Mouse (Mus musculus): ENCODE measurements around the gene Wee2.

Gene Wee2

DNA sequence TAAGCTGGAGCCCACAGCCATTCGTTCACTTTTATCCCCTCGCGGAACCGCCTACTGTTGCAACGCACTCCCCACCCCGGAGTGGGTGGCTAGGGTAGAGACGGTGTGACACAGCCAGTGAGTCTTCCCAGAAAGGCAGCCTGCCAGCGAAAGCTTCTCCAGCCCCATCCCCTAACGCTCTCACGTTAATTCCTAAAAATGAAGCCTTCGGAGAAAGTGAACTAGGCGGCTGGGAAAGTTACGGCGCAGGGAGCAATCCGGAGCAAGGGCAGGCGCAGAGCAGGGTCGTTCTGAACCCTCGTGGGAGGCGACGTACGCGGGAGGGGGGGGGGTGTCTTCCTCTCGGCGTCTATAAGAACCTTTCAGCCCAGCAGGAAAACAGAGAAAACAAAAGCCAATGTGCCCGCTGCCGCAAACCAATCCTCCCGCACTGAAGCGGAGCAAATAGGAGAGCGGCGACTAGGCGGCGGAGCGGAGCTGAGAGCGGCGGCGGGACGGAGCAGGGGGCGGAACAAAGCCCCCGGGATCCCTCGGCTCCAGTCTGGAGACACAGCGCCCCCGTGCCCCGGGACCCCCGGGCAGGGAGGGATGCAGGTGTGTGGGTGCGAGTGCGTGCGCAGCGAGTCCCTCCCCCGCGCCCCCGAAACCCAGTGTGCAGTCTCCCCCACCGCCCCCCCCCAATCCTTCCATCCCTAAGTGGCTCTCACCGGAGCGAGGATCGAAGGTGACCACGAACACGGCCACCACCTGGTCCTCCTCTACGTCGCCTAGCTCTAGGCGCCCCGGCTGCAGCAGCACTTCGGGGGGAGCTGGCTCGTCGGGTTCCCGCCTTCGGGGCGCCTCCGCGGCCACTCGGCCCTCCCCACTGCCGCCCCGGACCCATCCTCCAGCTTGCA lies 3.5 kb upstream of the Wee2 start:
- DNase-seq (ENCODE audit: low spot score in 2 of 2): peak in 1 of 2 experiments; percentile 21

DNA sequence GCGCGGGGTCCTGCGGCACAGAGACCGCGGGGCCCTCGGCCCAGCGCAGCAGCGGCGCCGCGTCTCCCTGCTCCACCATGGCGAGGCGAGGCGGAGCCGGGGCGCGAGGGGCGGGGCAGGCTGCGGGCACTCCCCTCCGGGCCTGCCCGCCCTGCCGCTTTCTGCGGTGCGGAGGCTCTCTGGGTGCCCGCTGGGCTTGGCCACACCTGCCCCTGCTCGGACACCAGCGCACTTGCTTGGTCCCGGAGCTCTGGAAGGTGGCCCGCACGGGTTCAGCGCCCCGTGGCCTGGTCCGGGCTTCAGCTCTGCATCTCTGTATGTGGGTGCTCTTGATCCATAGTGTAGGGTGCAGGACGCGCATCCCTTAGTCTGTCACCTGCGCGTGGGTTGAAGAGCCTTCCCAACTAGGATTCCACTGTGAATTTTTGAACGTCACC lies 2.8 kb upstream of the Wee2 start, which contains the start of gene E330009J07Rik:
E330009J07Rik (minus strand) TSS at position 89 of the 437 bp plus-strand sequence.
- DNase-seq (ENCODE audit: low spot score in 2 of 2): peak; percentile 59 to 66

DNA sequence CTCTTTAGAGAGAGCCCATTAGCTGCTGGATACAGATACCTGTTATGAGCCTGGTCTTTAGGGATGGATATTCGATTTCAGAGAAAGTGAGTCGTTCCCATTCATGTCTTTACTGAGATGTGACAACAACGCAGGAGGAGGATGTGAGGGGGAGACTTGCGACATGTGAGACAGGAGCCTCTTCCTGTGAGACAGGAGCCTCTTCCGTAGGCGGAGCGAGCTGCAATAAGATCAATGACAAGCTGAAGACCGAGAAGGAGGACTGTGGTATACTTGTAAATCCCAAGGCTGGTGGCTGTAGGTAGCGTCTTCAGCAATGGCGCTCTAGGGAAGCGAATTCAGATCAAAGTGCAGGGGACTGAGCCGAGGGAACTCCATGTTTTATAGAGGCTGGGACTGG lies 843 bp downstream of the Wee2 start:
- DNase-seq (ENCODE audit: low spot score in 2 of 2): no peak

GRCm38 (mm10) chr6:40441276-40441675 lies 2.4 kb downstream of the Wee2 start:
- DNase-seq (ENCODE audit: low spot score in 2 of 2): no peak

- no peak for DNase-seq (ENCODE audit: low spot score in 2 of 2)
These were observed 2.9 kb downstream of the Wee2 start for GRCm38 (mm10) chr6:40441755-40442154.

DNA sequence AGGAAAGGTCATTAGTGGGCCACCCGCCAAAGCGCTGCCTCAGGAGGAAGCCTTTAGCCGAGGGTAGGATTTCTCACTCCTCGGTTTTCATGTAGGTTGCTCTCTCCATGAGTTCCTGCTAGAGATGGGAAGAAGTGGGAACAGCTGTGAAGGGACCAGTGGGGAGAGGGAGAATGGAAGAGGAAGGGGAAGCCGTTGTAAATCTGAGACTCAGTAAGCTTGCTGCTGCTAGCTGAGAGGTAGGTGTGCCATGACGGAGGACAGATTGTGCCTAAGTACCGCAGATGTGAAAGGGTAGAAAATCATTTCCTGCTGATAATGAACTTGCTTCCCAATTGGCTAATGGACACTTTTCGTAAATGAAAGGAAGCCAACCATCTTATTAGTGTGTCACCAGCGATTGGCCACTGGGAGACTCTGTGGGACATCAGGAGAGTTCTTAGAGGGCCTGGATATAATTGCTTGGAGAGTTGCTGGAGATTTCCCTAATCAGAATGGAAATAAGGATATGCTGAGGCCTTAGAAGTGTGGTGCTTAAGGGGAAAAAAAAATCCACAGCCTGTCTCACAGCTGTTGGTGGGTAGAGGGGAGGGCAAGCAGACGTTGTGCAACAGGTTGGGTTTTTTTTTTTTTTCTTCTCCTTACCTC lies 4.5 kb downstream of the Wee2 start:
- no peak for DNase-seq (ENCODE audit: low spot score in 2 of 2)

GRCm38 (mm10) chr6:40448626-40449025 lies 9.7 kb downstream of the Wee2 start:
- DNase-seq (ENCODE audit: low spot score in 2 of 2): no peak

DNA sequence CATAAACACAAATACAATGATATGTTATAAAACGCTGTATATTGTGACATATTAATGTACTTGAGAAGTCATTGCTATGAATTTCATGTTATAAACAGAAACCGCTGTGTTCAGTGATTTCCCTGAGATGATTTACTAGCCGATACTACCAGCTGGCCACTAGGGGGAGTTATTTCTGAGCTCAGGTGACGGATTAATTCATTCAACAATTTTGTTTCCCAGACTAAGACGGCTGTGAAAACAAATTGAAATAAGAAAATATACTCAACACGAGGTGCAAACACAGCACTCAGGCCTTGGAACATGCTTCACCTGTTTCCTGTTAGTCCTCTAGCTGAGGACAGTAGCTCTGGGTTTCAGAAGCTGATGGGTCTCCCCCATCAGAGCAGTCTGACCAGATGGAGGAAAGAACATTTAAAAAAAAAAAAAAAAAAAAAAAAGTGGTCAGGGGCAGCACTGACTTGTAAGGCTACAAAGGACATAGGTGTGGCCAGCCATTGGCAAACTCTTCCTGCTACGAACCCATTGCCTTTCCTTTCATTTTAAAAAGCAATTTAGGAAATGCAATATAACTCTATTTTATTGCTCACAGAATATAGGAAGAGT lies 15.7 kb downstream of the Wee2 start:
- peak in 1 of 2 experiments; percentile 17 for DNase-seq (ENCODE audit: low spot score in 2 of 2)

- no peak for DNase-seq (ENCODE audit: low spot score in 2 of 2)
These were observed 26.8 kb downstream of the Wee2 start for GRCm38 (mm10) chr6:40465710-40466109.

GRCm38 (mm10) chr6:40470916-40471719 lies 32.2 kb downstream of the Wee2 start, which contains the start of gene Ssbp1:
Ssbp1 (plus strand) TSS chr6:40471352.
- DNase-seq (ENCODE audit: low spot score in 2 of 2): peak; percentile 91 to 93

GRCm38 (mm10) chr6:40471720-40472010 lies 32.8 kb downstream of the Wee2 start:
- no peak for DNase-seq (ENCODE audit: low spot score in 2 of 2)

DNA sequence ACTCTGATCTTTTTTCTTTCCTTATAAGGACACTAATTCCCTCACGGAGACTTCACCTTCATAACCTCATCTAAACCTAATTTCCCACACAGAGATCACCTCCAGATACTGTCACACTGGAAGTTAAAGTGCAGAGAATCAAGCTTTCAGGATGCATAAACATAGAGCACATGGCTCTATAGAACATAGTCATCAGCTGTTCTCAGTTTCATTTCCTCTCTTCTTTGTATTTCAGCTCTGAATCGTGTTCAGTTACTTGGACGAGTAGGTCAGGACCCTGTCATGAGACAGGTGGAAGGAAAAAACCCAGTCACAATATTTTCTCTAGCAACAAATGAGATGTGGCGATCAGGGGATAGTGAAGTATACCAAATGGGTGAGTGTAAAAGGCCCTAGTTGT lies 37.2 kb downstream of the Wee2 start:
- peak in 1 of 2 experiments; percentile 18 for DNase-seq (ENCODE audit: low spot score in 2 of 2)

GRCm38 (mm10) chr6:40479705-40480104 lies 40.8 kb downstream of the Wee2 start:
- no peak for DNase-seq (ENCODE audit: low spot score in 2 of 2)

DNA sequence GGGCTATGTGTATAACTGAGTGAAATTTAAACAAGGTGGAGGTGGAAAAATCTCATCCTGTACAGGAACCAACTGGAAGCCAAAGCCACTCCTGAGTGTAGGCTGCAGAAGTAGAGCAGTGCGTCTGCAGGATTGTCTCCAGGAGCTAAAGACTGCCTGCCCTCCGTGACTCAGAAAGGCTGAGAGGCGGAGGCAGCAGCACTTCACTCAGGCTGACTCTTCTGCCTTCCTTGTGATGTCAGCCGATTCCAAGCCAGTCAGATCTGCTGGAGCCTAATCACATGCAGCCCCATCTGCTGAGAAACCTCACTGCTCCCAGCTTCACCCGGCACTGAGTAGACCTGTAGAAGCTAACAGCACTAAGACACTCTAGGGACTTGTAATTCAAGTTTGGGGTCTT lies 43.4 kb downstream of the Wee2 start:
- DNase-seq (ENCODE audit: low spot score in 2 of 2): no peak

DNA sequence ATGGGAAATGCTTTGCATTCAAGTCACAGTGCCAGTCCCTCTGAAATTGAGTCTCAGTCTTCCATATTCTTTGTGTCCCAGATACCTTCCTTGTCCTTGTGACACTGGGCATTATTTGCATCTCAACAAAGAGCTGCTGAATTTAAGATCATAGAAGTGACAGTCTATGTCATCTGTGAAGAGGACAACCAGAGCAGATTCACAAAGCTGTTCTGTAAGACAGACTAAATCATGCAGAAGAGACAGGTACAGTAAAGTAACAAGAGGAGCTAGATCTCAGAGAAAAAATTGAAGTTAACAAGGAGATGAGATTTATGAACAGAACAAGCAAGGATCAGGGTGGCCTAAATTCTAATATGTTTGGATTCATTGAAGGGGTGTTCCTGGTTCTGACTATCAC lies 52.0 kb downstream of the Wee2 start, which contains the start of gene Tas2r137:
Tas2r137 (plus strand) TSS at position 301 of the 400 bp plus-strand sequence.
- no peak for DNase-seq (ENCODE audit: low spot score in 2 of 2)

DNA sequence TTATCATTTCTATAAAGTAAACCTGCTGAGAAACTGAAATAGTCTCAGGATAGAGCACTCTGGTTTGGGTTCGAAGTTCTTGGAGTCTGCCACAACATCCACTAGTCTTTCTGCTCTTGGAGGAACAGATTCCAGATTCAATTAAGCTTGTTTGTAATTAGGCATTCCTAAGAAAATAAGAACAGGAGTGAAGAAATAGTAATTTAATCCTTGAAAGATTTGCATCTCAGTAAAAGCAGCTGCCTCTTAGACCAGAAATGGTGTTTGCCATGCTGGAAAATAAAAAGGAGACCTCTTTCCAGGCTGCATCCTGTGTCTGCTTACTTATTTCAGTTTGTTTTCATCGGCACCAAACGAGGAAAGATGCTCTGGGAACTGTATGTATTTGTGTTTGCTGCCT lies 54.3 kb downstream of the Wee2 start, which contains the start of gene Tas2r108:
Tas2r108 (plus strand) TSS at position 301 of the 400 bp plus-strand sequence.
- no peak for DNase-seq (ENCODE audit: low spot score in 2 of 2)
